Mouse (Mus musculus): Measurements from ENCODE around the gene Eps8l2. TPM values are rescaled to one million over a fixed set of nuclear protein-coding genes. Genes with fewer than 3 reads are reported as not detected.
A peak's percentile ranks its signal among the peaks of the same experiment; 100 is the strongest.

The Eps8l2 gene
- polyA plus RNA-seq, 1 experiment = 5.3 TPM

GRCm38 (mm10) chr7:141317619-141318132, 21.0 kb upstream of the Eps8l2 start:
- no peaks in the 10 kb centered on the region for H3K4me1 ChIP-seq (ENCODE audit: control insufficient read depth, insufficient read depth, low read length)
- H3K27me3 ChIP-seq (ENCODE audit: control insufficient read depth, insufficient read depth, low read length) = no peaks in the 10 kb centered on the region
- H3K4me3 ChIP-seq (ENCODE audit: control insufficient read depth, low read depth, low read length) = no peak overlapping the region
- no peak overlapping the region for H3K27ac ChIP-seq (ENCODE audit: control insufficient read depth, insufficient read depth, low read depth, low read length)
- no peaks in the 10 kb centered on the region; the same call in none of the 2 replicates for H3K36me3 ChIP-seq (ENCODE audit: control insufficient read depth, insufficient read depth, low read length)
- no peak for TF ChIP-seq POLR2A (IDR thresholded peaks at IDR 0.05; ENCODE audit: control insufficient read depth, low read depth, low read length)
- no peak for TF ChIP-seq CTCF (IDR thresholded peaks at IDR 0.05; ENCODE audit: control insufficient read depth, insufficient read depth, insufficient replicate concordance, low read depth, low read length)

- Histone ChIP-seq H3K4me3 (ENCODE audit: control insufficient read depth, low read depth, low read length) (peak overlapping the region; percentile 47), H3K27ac (ENCODE audit: control insufficient read depth, insufficient read depth, low read depth, low read length) (no peak overlapping the region), H3K4me1 (ENCODE audit: control insufficient read depth, insufficient read depth, low read length) (no peaks in the 10 kb centered on the region), H3K27me3 (ENCODE audit: control insufficient read depth, insufficient read depth, low read length) (no peaks in the 10 kb centered on the region), H3K36me3 (ENCODE audit: control insufficient read depth, insufficient read depth, low read length) (no peaks in the 10 kb centered on the region; the same call in none of the 2 replicates)
- TF ChIP-seq CTCF (IDR thresholded peaks at IDR 0.05; ENCODE audit: control insufficient read depth, insufficient read depth, insufficient replicate concordance, low read depth, low read length) (no peak), POLR2A (IDR thresholded peaks at IDR 0.05; ENCODE audit: control insufficient read depth, low read depth, low read length) (no peak)
These were observed 19.2 kb upstream of the Eps8l2 start for GRCm38 (mm10) chr7:141319446-141319845.

- no peaks in the 10 kb centered on the region; the same call in none of the 2 replicates for H3K36me3 ChIP-seq (ENCODE audit: control insufficient read depth, insufficient read depth, low read length)
- no peak for TF ChIP-seq CTCF (IDR thresholded peaks at IDR 0.05; ENCODE audit: control insufficient read depth, insufficient read depth, insufficient replicate concordance, low read depth, low read length)
- no peak for TF ChIP-seq POLR2A (IDR thresholded peaks at IDR 0.05; ENCODE audit: control insufficient read depth, low read depth, low read length)
These were observed 14.0 kb upstream of the Eps8l2 start for GRCm38 (mm10) chr7:141324686-141325085.

GRCm38 (mm10) chr7:141326546-141327446, 11.9 kb upstream of the Eps8l2 start:
- Histone ChIP-seq H3K4me1 (ENCODE audit: control insufficient read depth, insufficient read depth, low read length) (peaks cover 8% of the 10 kb centered on the region), H3K4me3 (ENCODE audit: control insufficient read depth, low read depth, low read length) (peak overlapping the region; percentile 95), H3K36me3 (ENCODE audit: control insufficient read depth, insufficient read depth, low read length) (no peaks in the 10 kb centered on the region), H3K27me3 (ENCODE audit: control insufficient read depth, insufficient read depth, low read length) (no peaks in the 10 kb centered on the region), H3K27ac (ENCODE audit: control insufficient read depth, insufficient read depth, low read depth, low read length) (peak overlapping the region; percentile 42; the same call in 1 of the 2 replicates)
- no peak; the same call in 1 of the 2 replicates for TF ChIP-seq POLR2A (IDR thresholded peaks at IDR 0.05; ENCODE audit: control insufficient read depth, low read depth, low read length)
- TF ChIP-seq CTCF (IDR thresholded peaks at IDR 0.05; ENCODE audit: control insufficient read depth, insufficient read depth, insufficient replicate concordance, low read depth, low read length) = peak; percentile 12; the same call in 1 of the 2 replicates

More at GRCm38 (mm10) chr7:141324686-141325085, 14.0 kb upstream of the Eps8l2 start:
- H3K4me3 ChIP-seq (ENCODE audit: control insufficient read depth, low read depth, low read length) = no peak overlapping the region
- H3K4me1 ChIP-seq (ENCODE audit: control insufficient read depth, insufficient read depth, low read length) = peaks cover 8% of the 10 kb centered on the region
- no peaks in the 10 kb centered on the region for H3K27me3 ChIP-seq (ENCODE audit: control insufficient read depth, insufficient read depth, low read length)
- H3K27ac ChIP-seq (ENCODE audit: control insufficient read depth, insufficient read depth, low read depth, low read length) = no peak overlapping the region

- Histone ChIP-seq H3K27ac (ENCODE audit: control insufficient read depth, insufficient read depth, low read depth, low read length) (peak within 1 kb of the TSS; percentile 98), H3K4me1 (ENCODE audit: control insufficient read depth, insufficient read depth, low read length) (peaks cover 8% of the 10 kb centered on the region), H3K27me3 (ENCODE audit: control insufficient read depth, insufficient read depth, low read length) (no peaks in the 10 kb centered on the region), H3K4me3 (ENCODE audit: control insufficient read depth, low read depth, low read length) (peak within 1 kb of the TSS; percentile 95), H3K36me3 (ENCODE audit: control insufficient read depth, insufficient read depth, low read length) (no peaks in the 10 kb centered on the region)
- TF ChIP-seq CTCF (IDR thresholded peaks at IDR 0.05; ENCODE audit: control insufficient read depth, insufficient read depth, insufficient replicate concordance, low read depth, low read length) (0 out of 2 replicates have a peak, but pooled peaks have one; percentile 4), POLR2A (IDR thresholded peaks at IDR 0.05; ENCODE audit: control insufficient read depth, low read depth, low read length) (peak; percentile 97)
These were observed 11.0 kb upstream of the Eps8l2 start, which contains the start of the genes Deaf1 and Tmem80 for GRCm38 (mm10) chr7:141327469-141328372. Deaf1 (minus strand) TSS chr7:141327690. Tmem80 (plus strand) TSS chr7:141327739.

GRCm38 (mm10) chr7:141328373-141328990, 10.2 kb upstream of the Eps8l2 start:
- H3K4me1 ChIP-seq (ENCODE audit: control insufficient read depth, insufficient read depth, low read length) = peaks cover 8% of the 10 kb centered on the region
- H3K27me3 ChIP-seq (ENCODE audit: control insufficient read depth, insufficient read depth, low read length) = no peaks in the 10 kb centered on the region
- H3K27ac ChIP-seq (ENCODE audit: control insufficient read depth, insufficient read depth, low read depth, low read length) = peak overlapping the region; percentile 98
- H3K36me3 ChIP-seq (ENCODE audit: control insufficient read depth, insufficient read depth, low read length) = no peaks in the 10 kb centered on the region
- TF ChIP-seq POLR2A (IDR thresholded peaks at IDR 0.05; ENCODE audit: control insufficient read depth, low read depth, low read length) (no peak), CTCF (IDR thresholded peaks at IDR 0.05; ENCODE audit: control insufficient read depth, insufficient read depth, insufficient replicate concordance, low read depth, low read length) (no peak)
- H3K4me3 ChIP-seq (ENCODE audit: control insufficient read depth, low read depth, low read length) = peak overlapping the region; percentile 95
